Mouse (Mus musculus) myocyte (in vitro differentiated cells): ENCODE data around the gene Epm2a.

ENCODE experiments used
- MAX ChIP-seq: IDR thresholded peaks from one replicate; pipeline ENCODE4 v1.6.1; 2011; ENCODE audit warnings: low read depth, mild to moderate bottlenecking, control low read depth
- POLR2A ChIP-seq: IDR thresholded peaks from one replicate; pipeline ENCODE4 v1.6.1; 2011; ENCODE audit warnings: low read depth, mild to moderate bottlenecking, control low read depth, moderate library complexity; ENCODE audit not compliant: insufficient read length
- REST ChIP-seq: IDR thresholded peaks from one replicate; pipeline ENCODE4 v1.6.1; 2011; ENCODE audit warnings: mild to moderate bottlenecking, control low read depth, moderate library complexity; ENCODE audit not compliant: insufficient read depth, insufficient read length
- TCF12 ChIP-seq: IDR thresholded peaks from one replicate; pipeline ENCODE4 v1.6.1; 2011; ENCODE audit warnings: mild to moderate bottlenecking, control low read depth; ENCODE audit not compliant: poor library complexity, insufficient read depth, severe bottlenecking

GRCm38 (mm10) chr10:11429059-11429812 lies 86.0 kb downstream of the Epm2a start:
- TF ChIP-seq POLR2A: no peak
- TF ChIP-seq REST: no peak
- no peak for TF ChIP-seq MAX
- TF ChIP-seq TCF12: no peak
